Mouse (Mus musculus) CH12.LX (cell line): ENCODE measurements around the gene Cnn2. TPM values are rescaled to one million over a fixed set of nuclear protein-coding genes. Genes with fewer than 3 reads are reported as not detected.

ENCODE experiments used
- DNase-seq: peaks from one replicate; pipeline ENCODE4 v3.0.0-alpha.2; 2013; ENCODE audit errors: extremely low read depth
- H3K27ac ChIP-seq: 2 replicates; pipeline ENCODE4 v1.5.1; 2012; ENCODE audit warnings: low read depth, mild to moderate bottlenecking, control low read depth, moderate library complexity; ENCODE audit not compliant: insufficient read depth
- H3K27me3 ChIP-seq: replicated peaks from 2 replicates; pipeline ENCODE3; 2012; ENCODE audit warnings: inconsistent platforms
- H3K36me3 ChIP-seq, 2 experiments: replicated peaks in 1 of 2; 2 replicates each; pipeline versions ENCODE3 to v1.6.1; 2012; ENCODE audit warnings: inconsistent platforms in 1 of 2, low read length in 1 of 2, mild to moderate bottlenecking in 1 of 2, mixed read lengths in 1 of 2, moderate library complexity in 1 of 2; ENCODE audit not compliant: control insufficient read depth in 1 of 2, insufficient read depth in 1 of 2
- H3K4me1 ChIP-seq, 2 experiments: 2 replicates each; pipeline ENCODE4 v1.6.1; 2012; ENCODE audit warnings: inconsistent platforms in 1 of 2, moderate library complexity in 1 of 2; ENCODE audit not compliant: insufficient read depth in 2 of 2, control insufficient read depth in 1 of 2
- H3K4me2 ChIP-seq: 2 replicates; pipeline ENCODE4 v1.6.1; 2012; ENCODE audit warnings: low read depth, mild to moderate bottlenecking, control low read depth; ENCODE audit not compliant: poor library complexity, insufficient read depth, severe bottlenecking
- H3K4me3 ChIP-seq, 3 experiments: fragments of 150-350 bp in 1 of 3; sonication (generic) in 1 of 3; replicated peaks in 1 of 3; 2 replicates each; pipeline versions ENCODE3 to v1.5.1; 2011 to 2012; ENCODE audit warnings: low read depth in 2 of 3, low read length in 2 of 3, mild to moderate bottlenecking in 2 of 3, moderate library complexity in 2 of 3, control low read depth in 1 of 3, improper control_type of control experiment in 1 of 3, inconsistent platforms in 1 of 3, mixed read lengths in 1 of 3; ENCODE audit not compliant: poor library complexity in 1 of 3
- H3K79me2 ChIP-seq: replicated peaks from 2 replicates; pipeline ENCODE4 v1.6.1; 2012; ENCODE audit warnings: mild to moderate bottlenecking, moderate library complexity; ENCODE audit not compliant: control insufficient read depth, poor library complexity, insufficient read depth, severe bottlenecking; ENCODE audit errors: extremely low read depth
- H3K9ac ChIP-seq: 2 replicates; pipeline ENCODE4 v1.6.1; 2012; ENCODE audit warnings: low read depth, mild to moderate bottlenecking, control low read depth, moderate library complexity; ENCODE audit not compliant: insufficient read depth
- H3K9me3 ChIP-seq: replicated peaks from 2 replicates; pipeline ENCODE3; 2012; ENCODE audit warnings: low read length, inconsistent platforms, mixed read lengths
- CHD1 ChIP-seq: IDR thresholded peaks from 2 replicates; pipeline ENCODE4 v1.6.1; 2012; ENCODE audit warnings: low read depth, low read length, improper control_type of control experiment, inconsistent platforms
- CHD2 ChIP-seq: IDR thresholded peaks from 2 replicates; pipeline ENCODE4 v1.6.1; 2011; ENCODE audit warnings: low read length, improper control_type of control experiment
- E2F4 ChIP-seq: IDR thresholded peaks from 2 replicates; pipeline ENCODE4 v1.6.1; 2011; ENCODE audit warnings: low read depth, low read length, improper control_type of control experiment; ENCODE audit not compliant: insufficient replicate concordance
- GABPA ChIP-seq: IDR thresholded peaks from 2 replicates; pipeline ENCODE4 v1.6.1; 2012; ENCODE audit warnings: low read depth, low read length, improper control_type of control experiment, inconsistent platforms; ENCODE audit not compliant: insufficient replicate concordance
- JUN ChIP-seq: IDR thresholded peaks from 2 replicates; pipeline ENCODE4 v1.6.1; 2011; ENCODE audit warnings: low read depth, mild to moderate bottlenecking, low read length, improper control_type of control experiment, moderate library complexity; ENCODE audit not compliant: insufficient read depth
- JUND ChIP-seq: conservative IDR thresholded peaks from 2 replicates; pipeline ENCODE4 v1.6.1; 2011; ENCODE audit warnings: low read depth, low read length, improper control_type of control experiment
- MAFK ChIP-seq: IDR thresholded peaks from 2 replicates; pipeline ENCODE4 v1.6.1; 2011; ENCODE audit warnings: low read length, improper control_type of control experiment; ENCODE audit not compliant: insufficient replicate concordance
- MAX ChIP-seq: IDR thresholded peaks from 2 replicates; pipeline ENCODE4 v1.6.1; 2011; ENCODE audit warnings: low read length, improper control_type of control experiment
- MXI1 ChIP-seq: IDR thresholded peaks from 2 replicates; pipeline ENCODE4 v1.6.1; 2011; ENCODE audit warnings: mild to moderate bottlenecking, low read depth, low read length, improper control_type of control experiment
- MYC ChIP-seq: IDR thresholded peaks from 2 replicates; pipeline ENCODE4 v1.6.1; 2011; ENCODE audit warnings: low read depth, mild to moderate bottlenecking, improper control_type of control experiment, low read length
- NELFE ChIP-seq: IDR thresholded peaks from 2 replicates; pipeline ENCODE4 v1.6.1; 2011; ENCODE audit warnings: low read depth, low read length, improper control_type of control experiment
- PAX5 ChIP-seq: IDR thresholded peaks from 2 replicates; pipeline ENCODE4 v1.6.1; 2012; ENCODE audit warnings: low read length, inconsistent platforms, mixed read lengths
- POLR2AphosphoS2 ChIP-seq: IDR thresholded peaks from 2 replicates; pipeline ENCODE4 v1.6.1; 2011; ENCODE audit warnings: low read depth, low read length, improper control_type of control experiment
- SIN3A ChIP-seq: IDR thresholded peaks from 2 replicates; pipeline ENCODE4 v1.6.1; 2012; ENCODE audit warnings: low read length, improper control_type of control experiment, inconsistent platforms
- TCF12 ChIP-seq: IDR thresholded peaks from 2 replicates; pipeline ENCODE4 v1.6.1; 2014; ENCODE audit warnings: low read depth, mild to moderate bottlenecking, inconsistent platforms, low read length, improper control_type of control experiment
- USF1 ChIP-seq: IDR thresholded peaks from 2 replicates; pipeline ENCODE4 v1.6.1; 2014; ENCODE audit warnings: low read depth, mild to moderate bottlenecking, inconsistent platforms, low read length, improper control_type of control experiment
- USF2 ChIP-seq: conservative IDR thresholded peaks from 2 replicates; pipeline ENCODE4 v1.6.1; 2011; ENCODE audit warnings: low read depth, low read length, improper control_type of control experiment
- ZC3H11A ChIP-seq: IDR thresholded peaks from 2 replicates; pipeline ENCODE4 v1.6.1; 2012; ENCODE audit warnings: low read depth, mild to moderate bottlenecking, inconsistent platforms, low read length, improper control_type of control experiment
- ZKSCAN1 ChIP-seq: IDR thresholded peaks from 2 replicates; pipeline ENCODE4 v1.6.1; 2012; ENCODE audit warnings: low read depth, inconsistent platforms, low read length, improper control_type of control experiment, borderline replicate concordance
- ZNF384 ChIP-seq: IDR thresholded peaks from 2 replicates; pipeline ENCODE4 v1.6.1; 2012; ENCODE audit warnings: low read depth, low read length, improper control_type of control experiment, inconsistent platforms
- dilution Hi-C: fragments of 300-500 bp; cut with MboI; formaldehyde crosslinking; loops from 2 replicates; pipeline ENCODE4 v1.14.3; 2020; ENCODE audit warnings: low sequenced_read_pairs; ENCODE audit not compliant: extremely low pct_unique_long_range_greater_than_20kb, extremely low pct_ligation_motif_present
- in situ Hi-C: fragments of 300-500 bp; cut with MboI; formaldehyde crosslinking; loops from 3 replicates; pipeline ENCODE4 v1.14.3; 2019; ENCODE audit warnings: low sequenced_read_pairs, low pct_ligation_motif_present, low pct_unique_long_range_greater_than_20kb, mixed read lengths
- polyA plus RNA-seq: library from polyadenylated mRNA; unstranded; fragments of >175 nt; gene quantifications from 2 replicates; pipeline ENCODE4 v1.2.1, GENCODE M21; 2012; ENCODE audit warnings: low read depth; ENCODE audit not compliant: insufficient read length
- total RNA-seq, 2 experiments: library from RNA; depleted of rRNA; stranded (reverse); fragments of 300-350 nt in 1 of 2; fragments of >200 nt in 1 of 2; gene quantifications; 2 replicates each; pipeline ENCODE4 v1.2.3; 2012 to 2014

The Cnn2 gene
- total and polyA plus RNA-seq, 3 experiments: 26.9 to 62.7 (median 49.0) TPM

DNA sequence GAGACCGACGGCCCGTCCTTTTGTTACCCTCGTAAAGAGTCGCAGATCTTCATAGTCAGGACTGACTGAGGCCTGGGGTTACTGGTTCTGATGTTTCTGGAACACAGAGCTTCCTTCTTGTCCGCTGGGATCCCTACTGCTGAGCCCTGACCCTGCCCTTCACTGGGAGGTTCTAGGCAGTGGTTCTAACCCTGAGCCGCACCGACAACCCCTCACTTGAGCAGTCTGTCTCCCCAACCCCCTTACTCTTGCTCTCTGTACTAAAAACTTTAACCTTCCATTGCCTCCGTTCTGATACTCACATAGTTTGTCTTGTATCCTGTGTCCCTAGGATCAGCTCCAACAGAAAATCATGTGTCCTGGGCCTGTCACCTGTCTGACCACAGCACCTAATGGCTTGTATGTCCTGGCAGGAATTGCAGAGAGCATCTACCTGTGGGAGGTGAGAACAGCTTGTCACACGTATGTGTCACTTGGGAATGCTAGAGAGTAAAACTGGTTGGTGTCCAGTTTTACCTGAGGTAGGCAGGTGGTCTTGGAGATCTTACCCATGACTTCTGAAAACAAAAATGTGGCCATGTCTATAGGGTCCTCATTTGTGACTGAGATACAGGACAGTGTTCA, 27.6 kb upstream of the Cnn2 start:
- H3K4me1 ChIP-seq: peaks cover 13 to 36% of the 10 kb centered on the region in 2 experiments
- H3K27ac ChIP-seq: no peak overlapping the region
- H3K27me3 ChIP-seq: no peaks in the 10 kb centered on the region
- DNase-seq: no peak
- H3K9ac ChIP-seq: peak overlapping the region; percentile 63
- peaks cover 36 to 48% of the 10 kb centered on the region in 2 experiments for H3K36me3 ChIP-seq
- peaks cover 22% of the 10 kb centered on the region for H3K79me2 ChIP-seq
- peak overlapping the region; percentile 83 for H3K4me2 ChIP-seq
- dilution Hi-C loops (no loop called here), in situ Hi-C loops (loop anchor here (5.0 kb wide), 1 partner anchor 33 kb away; the partner anchor contains the start of gene Arid3a)
- no peak for TF ChIP-seq JUND
- no peak for TF ChIP-seq MAX
- TF ChIP-seq ZNF384: no peak
- TF ChIP-seq SIN3A: no peak
- TF ChIP-seq JUN: no peak
- no peak for TF ChIP-seq MAFK
- no peak for TF ChIP-seq PAX5
- no peak for TF ChIP-seq USF2
- TF ChIP-seq GABPA: no peak
- no peak for TF ChIP-seq TCF12
- no peak for TF ChIP-seq CHD2
- TF ChIP-seq ZKSCAN1: no peak
- no peak for TF ChIP-seq NELFE
- TF ChIP-seq MXI1: no peak
- no peak for TF ChIP-seq E2F4
- no peak for TF ChIP-seq MYC
- no peak for TF ChIP-seq POLR2AphosphoS2
- H3K4me3 ChIP-seq: peak overlapping the region; percentile 85 to 100 (median 96)
- H3K9me3 ChIP-seq: no peaks in the 10 kb centered on the region

DNA sequence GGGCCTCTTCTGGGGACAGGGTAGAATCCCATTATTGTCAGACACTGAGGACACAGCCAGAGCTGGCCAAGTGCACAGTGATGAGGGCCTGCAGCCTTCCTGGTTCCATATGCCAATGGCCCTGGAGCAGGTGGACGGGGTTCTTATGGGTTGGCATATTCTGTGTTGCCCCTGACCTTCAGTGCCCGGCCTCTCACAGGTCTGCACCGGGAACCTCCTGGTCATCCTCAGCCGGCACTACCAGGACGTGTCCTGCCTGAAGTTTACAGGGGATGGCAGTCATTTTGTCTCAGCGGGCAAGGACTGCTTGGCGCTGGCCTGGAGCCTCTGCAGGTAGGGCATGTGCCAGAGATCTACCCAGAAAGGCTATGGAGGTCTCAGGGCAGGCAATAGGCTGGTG, 23.7 kb upstream of the Cnn2 start:
- H3K4me3 ChIP-seq: no peak overlapping the region
- H3K27ac ChIP-seq: no peak overlapping the region
- H3K4me2 ChIP-seq: no peak overlapping the region
- no peak overlapping the region for H3K9ac ChIP-seq
- DNase-seq: no peak
- H3K4me1 ChIP-seq: peaks cover 6 to 17% of the 10 kb centered on the region in 2 experiments; a peak in 3 of 4 replicates
- TF ChIP-seq ZC3H11A (no peak), USF1 (no peak), PAX5 (no peak), CHD1 (no peak), JUN (no peak), E2F4 (no peak), MAFK (no peak)
- peaks cover 22% of the 10 kb centered on the region for H3K79me2 ChIP-seq
- dilution Hi-C loops (no loop called here), in situ Hi-C loops (loop anchor here (5.0 kb wide), 1 partner anchor 37 kb away; the partner anchor contains the start of gene Arid3a)
- no peaks in the 10 kb centered on the region for H3K27me3 ChIP-seq
- peaks cover 70 to 86% of the 10 kb centered on the region in 2 experiments for H3K36me3 ChIP-seq
- H3K9me3 ChIP-seq: no peaks in the 10 kb centered on the region
